Mouse (Mus musculus): Measurements from ENCODE around the gene Slc51b.

Slc51b gene

GRCm38 (mm10) chr9:65371756-65372155 is 51.0 kb downstream of the Slc51b start:
- DNase-seq (ENCODE audit: low spot score), result no peak

DNA sequence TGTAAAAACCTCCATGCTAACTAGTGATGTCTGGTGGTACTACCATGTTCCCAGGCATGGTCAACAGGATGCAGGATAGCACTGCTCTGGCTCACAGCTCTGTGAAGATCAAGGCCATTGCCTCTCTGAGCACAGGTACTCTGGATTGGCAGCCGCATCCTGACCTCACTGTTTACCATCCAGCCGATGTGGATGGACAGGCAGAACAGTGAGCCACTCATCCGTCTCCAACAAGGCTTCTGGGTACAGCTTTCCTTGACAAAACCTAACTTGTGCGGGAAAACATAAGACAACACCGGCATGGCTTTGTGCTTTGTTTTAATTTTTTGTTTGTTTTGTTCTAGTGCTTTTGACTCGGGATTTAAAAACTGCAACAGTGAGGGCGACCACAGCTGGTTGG is 57.0 kb downstream of the Slc51b start:
- DNase-seq (ENCODE audit: low spot score), result no peak

GRCm38 (mm10) chr9:65363684-65364083 is 59.1 kb downstream of the Slc51b start:
- no peak for DNase-seq (ENCODE audit: low spot score)

All from testis, postnatal 14 days (tissue).